Mouse (Mus musculus): ENCODE measurements around the gene Slc11a1. TPM values are rescaled to one million over a fixed set of nuclear protein-coding genes. Genes with fewer than 3 reads are reported as not detected.

Slc11a1 gene
- polyA plus RNA-seq, 1 experiment from 2014 or later = 3.4 TPM

DNA sequence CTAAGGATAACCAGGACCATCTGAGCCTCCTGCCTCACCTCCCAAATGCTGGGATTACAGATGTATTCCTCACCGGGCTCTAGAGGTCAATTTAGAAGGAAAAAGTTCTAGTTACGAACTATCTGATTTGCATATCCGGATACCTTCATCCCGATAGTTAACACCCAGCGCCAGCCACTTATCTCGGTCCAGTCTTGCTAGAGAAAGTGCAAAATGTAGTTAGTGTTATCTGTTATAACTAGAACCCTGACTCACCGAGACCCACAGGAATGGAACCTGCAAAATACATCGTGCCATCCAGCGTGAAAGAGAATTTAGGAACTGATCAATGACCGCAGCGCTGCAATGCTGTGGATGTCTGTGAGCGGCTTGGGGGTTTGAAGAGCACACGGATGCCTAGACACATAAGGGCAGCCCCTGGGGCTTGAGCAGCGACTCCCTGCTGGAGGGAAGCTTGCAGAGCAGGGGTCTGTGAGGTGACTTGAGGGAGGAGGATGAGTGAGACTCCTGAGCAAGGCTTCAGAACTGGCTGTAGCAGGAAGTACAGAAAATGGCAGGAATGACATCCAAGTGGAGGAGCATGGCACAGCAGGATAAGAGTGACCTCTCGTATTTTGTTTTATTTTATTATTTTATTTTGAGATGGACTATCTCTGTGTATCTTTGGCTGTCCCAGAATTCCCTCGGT lies 26.2 kb downstream of the Slc11a1 start:
- WGBS = 61% methylated on average over 16 of the region's 16 CpGs
- no peak overlapping the region for H3K9ac ChIP-seq

DNA sequence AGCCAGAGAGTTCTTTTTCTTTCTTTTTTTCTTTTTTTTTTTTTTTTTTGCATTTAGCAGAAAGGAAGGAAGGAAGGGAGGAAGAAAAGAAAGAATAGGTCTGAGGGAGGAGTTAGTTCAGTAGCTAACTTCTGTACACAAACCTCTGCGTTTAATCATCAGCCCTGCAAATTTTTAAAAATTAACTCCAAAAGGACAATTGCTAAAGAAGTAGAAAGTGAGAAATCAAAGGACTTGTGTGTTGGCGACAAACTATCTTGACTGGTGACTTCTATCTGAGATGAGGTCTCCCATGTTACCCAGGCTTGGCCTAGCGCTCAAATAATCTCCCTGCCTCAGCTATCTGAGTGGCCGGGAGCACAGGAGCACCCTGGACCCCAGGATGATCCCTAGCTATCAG lies 29.2 kb downstream of the Slc11a1 start:
- Histone ChIP-seq H3K36me3 (no peaks in the 10 kb centered on the region), H3K9ac (no peak overlapping the region), H3K4me1 (replicated peaks) (no peaks in the 10 kb centered on the region), H3K27ac (replicated peaks) (no peak overlapping the region), H3K9me3 (no peaks in the 10 kb centered on the region), H3K27me3 (no peaks in the 10 kb centered on the region), H3K4me2 (no peak overlapping the region), H3K4me3 (no peak overlapping the region)
- ATAC-seq (ENCODE audit: low FRiP score, low read depth) = no peak
- 93% methylated on average over 4 of the region's 4 CpGs for WGBS

More for the DNA sequence above, 26.2 kb downstream of the Slc11a1 start:
- peaks cover 18% of the 10 kb centered on the region; the same call in 1 of the 2 replicates for H3K4me1 ChIP-seq (replicated peaks)
- no peaks in the 10 kb centered on the region for H3K36me3 ChIP-seq
- no peak overlapping the region for H3K27ac ChIP-seq (replicated peaks)
- no peak overlapping the region for H3K4me3 ChIP-seq
- no peak overlapping the region for H3K4me2 ChIP-seq
- ATAC-seq (ENCODE audit: low FRiP score, low read depth) = no peak
- no peaks in the 10 kb centered on the region for H3K9me3 ChIP-seq
- no peaks in the 10 kb centered on the region for H3K27me3 ChIP-seq

DNA sequence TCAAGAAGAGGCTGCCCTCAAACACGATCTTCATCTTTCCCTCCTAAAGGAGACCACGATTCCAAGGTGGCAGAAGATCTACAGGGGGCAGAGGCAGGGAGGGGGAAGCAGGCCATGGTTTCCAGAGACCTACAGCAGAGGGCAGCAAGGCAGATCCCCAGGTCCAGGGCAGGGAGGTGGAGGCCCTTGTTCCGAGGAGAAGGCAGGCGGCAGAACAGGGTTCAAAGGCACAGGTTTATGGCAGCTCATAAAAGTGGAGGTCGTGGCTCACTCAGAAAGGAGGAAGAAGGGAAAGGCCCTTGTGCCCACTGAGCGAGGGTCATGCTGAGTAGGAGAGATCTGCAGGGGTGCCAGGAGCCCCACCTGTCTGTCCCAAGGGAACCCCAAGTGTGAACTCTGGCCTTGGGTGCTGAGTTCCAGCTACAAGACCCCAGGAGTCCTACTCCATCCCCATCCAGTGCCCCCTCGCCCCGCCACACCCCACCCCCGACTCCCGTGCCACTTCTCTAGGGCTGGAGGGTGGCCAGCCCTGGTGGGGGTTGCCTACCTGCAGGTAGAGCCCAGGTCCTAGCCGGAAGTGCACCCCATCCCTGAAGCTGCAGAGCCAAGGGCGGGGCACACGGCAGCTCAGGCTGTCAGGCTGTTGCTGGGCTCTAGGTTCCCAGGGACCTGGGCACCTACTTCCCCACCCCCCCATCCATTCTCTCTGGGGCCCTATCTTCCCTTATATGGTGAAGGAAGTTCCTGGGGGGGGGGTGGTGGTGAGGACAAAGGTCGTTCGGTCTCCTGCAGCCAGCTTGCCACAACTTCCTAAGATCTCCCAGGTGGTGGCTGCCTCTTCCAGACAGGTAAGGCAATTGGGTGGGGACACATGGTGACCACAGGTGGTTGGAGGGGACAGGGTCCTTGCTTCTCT lies 33.9 kb downstream of the Slc11a1 start, which contains the start of gene Vil1:
Vil1 (plus strand) TSS at position 788 of the 916 bp plus-strand sequence.
- no peaks in the 10 kb centered on the region for H3K27me3 ChIP-seq
- H3K9ac ChIP-seq = no peak within 1 kb of the TSS
- H3K36me3 ChIP-seq = no peaks in the 10 kb centered on the region
- ATAC-seq (ENCODE audit: low FRiP score, low read depth) = no peak
- WGBS = 60% methylated on average over 11 of the region's 15 CpGs
- no peaks in the 10 kb centered on the region for H3K4me1 ChIP-seq (replicated peaks)
- no peak within 1 kb of the TSS for H3K4me2 ChIP-seq
- no peaks in the 10 kb centered on the region for H3K9me3 ChIP-seq
- no peak within 1 kb of the TSS for H3K4me3 ChIP-seq
- no peak within 1 kb of the TSS for H3K27ac ChIP-seq (replicated peaks)

DNA sequence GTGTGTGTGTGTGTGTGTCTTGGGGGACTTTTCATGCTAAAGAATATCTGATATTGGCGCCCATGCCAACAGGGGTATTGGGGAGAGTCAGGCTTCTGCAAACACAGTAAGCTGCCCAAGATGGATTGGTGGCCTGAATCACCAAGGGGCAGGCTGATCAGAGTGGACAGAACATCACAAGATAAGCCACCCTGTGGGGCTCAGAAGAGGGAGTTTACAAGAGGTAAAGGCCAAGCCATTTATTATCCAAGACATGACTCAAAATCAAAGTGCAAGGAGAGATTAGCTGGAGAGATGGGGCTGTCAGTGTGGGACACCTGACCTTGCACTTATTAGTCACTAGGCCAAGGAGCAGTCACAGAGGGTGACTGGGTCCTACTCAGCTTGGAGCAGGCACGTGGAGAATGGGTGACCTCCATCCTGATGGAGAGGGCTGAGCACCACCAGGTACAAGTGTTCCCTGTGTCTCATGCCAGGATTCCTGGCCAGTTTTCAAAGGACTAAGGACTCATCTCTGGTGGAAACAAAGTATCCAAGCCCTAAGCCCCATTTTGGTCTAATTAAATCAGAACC lies 36.8 kb downstream of the Slc11a1 start:
- WGBS = 50% methylated on average over 2 of the region's 2 CpGs
- no peaks in the 10 kb centered on the region for H3K9me3 ChIP-seq
- no peak overlapping the region for H3K4me3 ChIP-seq
- no peak for ATAC-seq (ENCODE audit: low FRiP score, low read depth)
- H3K27ac ChIP-seq (replicated peaks) = no peak overlapping the region
- H3K36me3 ChIP-seq = no peaks in the 10 kb centered on the region
- H3K9ac ChIP-seq = no peak overlapping the region
- no peak overlapping the region for H3K4me2 ChIP-seq
- H3K4me1 ChIP-seq (replicated peaks) = no peaks in the 10 kb centered on the region
- H3K27me3 ChIP-seq = no peaks in the 10 kb centered on the region

DNA sequence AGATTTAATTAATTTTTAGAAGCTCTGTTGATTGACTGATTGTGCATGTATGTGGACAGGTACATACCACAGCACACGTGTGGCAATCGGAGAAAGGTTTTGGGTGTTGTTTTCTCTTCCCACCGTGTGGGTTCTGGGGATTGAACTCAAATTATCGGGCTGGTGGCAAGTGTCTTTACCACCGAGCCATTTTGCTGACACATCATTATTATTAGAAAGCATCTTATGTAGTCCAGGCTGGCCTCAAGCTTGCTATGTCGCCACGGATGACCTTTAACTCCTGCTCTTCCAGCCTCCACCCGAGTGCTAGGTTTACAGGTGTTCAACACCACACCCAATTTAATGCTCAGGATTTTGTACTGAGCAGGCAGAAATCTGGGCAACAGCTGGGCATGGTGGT lies 37.7 kb downstream of the Slc11a1 start:
- WGBS = 84% methylated on average over 8 of the region's 8 CpGs
- no peak overlapping the region for H3K9ac ChIP-seq
- no peak overlapping the region for H3K4me2 ChIP-seq

DNA sequence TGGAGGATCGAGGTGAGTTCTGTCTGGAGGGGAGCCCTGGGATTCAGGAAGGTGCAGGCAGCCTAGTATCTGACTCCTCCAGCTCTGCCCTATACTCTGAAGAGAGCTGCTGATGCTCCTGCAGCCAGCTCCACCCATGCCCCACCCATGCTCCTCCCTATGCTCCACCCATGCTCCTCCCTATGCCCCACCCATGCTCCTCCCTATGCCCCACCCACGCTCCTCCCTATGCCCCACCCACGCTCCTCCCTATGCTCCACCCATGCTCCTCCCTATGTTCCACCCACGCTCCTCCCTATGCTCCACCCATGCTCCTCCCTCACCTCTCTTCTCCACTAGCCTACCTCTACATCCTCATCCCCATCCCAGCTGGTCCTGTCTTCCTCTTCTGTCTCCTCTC lies 40.1 kb downstream of the Slc11a1 start:
- H3K4me3 ChIP-seq = no peak overlapping the region
- no peak for ATAC-seq (ENCODE audit: low FRiP score, low read depth)
- no peaks in the 10 kb centered on the region for H3K9me3 ChIP-seq
- H3K27me3 ChIP-seq = no peaks in the 10 kb centered on the region
- no peaks in the 10 kb centered on the region for H3K36me3 ChIP-seq
- no peak overlapping the region for H3K9ac ChIP-seq
- 50% methylated on average over 4 of the region's 4 CpGs for WGBS
- no peak overlapping the region for H3K27ac ChIP-seq (replicated peaks)
- H3K4me2 ChIP-seq = no peak overlapping the region
- no peaks in the 10 kb centered on the region for H3K4me1 ChIP-seq (replicated peaks)

More for the DNA sequence above, 37.7 kb downstream of the Slc11a1 start:
- H3K36me3 ChIP-seq = no peaks in the 10 kb centered on the region
- H3K4me3 ChIP-seq = no peak overlapping the region
- H3K4me1 ChIP-seq (replicated peaks) = no peaks in the 10 kb centered on the region
- ATAC-seq (ENCODE audit: low FRiP score, low read depth) = no peak
- H3K27ac ChIP-seq (replicated peaks) = no peak overlapping the region
- H3K27me3 ChIP-seq = no peaks in the 10 kb centered on the region
- H3K9me3 ChIP-seq = no peaks in the 10 kb centered on the region

DNA sequence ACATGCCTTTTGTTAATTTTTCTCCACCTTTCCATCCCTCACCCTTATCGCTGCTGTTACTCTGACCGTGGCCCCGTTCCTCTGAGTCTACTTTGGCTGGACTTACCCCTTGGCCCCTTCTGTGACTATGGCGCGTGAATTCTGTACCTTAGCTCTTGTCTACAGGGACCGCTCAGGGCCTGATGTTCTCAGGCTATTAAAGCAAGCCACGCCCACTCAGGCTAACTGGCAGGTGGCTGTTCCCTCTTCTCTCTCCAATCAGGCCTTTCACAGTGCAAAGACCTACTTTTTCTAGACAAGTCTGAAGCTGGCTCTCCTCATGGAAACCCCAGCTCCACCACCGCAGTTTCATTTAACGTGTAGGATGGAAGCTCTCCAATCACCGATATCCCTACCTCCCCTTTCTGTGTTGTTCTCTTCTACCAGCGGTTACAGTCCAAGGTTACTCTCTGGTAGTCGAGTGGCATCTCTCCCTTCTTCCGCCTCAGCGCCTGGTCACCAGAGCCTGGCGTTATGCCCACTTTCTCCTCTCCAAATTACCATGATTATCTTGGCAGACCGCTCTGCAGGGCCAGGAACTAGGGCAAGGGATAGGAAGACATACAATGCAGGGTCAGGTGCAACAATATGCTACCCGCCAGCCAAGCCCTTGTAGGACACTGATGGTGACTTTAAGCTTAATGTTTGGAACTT lies 43.9 kb downstream of the Slc11a1 start:
- no peak overlapping the region for H3K27ac ChIP-seq (replicated peaks)
- ATAC-seq (ENCODE audit: low FRiP score, low read depth) = no peak
- no peaks in the 10 kb centered on the region for H3K36me3 ChIP-seq
- H3K9me3 ChIP-seq = no peaks in the 10 kb centered on the region
- WGBS = 77% methylated on average over 17 of the region's 17 CpGs
- no peak overlapping the region for H3K4me2 ChIP-seq
- no peaks in the 10 kb centered on the region for H3K27me3 ChIP-seq
- H3K4me3 ChIP-seq = no peak overlapping the region
- no peaks in the 10 kb centered on the region for H3K4me1 ChIP-seq (replicated peaks)
- no peak overlapping the region for H3K9ac ChIP-seq

DNA sequence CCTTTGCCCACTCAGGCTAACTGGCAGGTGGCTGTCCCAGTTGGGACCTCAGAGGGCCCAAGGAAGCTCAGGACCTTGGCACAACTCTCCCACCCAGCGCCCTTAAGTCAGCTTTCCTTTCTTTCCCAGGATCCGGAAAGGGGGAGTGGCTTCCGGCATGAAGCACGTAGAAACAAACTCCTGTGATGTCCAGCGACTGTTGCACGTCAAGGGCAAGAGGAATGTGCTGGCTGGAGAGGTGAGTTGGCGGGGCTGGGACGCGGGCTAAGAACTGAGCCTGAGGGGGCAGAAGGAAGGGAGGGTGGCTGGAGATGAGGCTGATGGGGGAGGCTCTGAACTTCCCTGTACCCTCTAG lies 44.4 kb downstream of the Slc11a1 start:
- no peak overlapping the region for H3K27ac ChIP-seq (replicated peaks)
- WGBS = 73% methylated on average over 9 of the region's 9 CpGs
- no peaks in the 10 kb centered on the region for H3K9me3 ChIP-seq
- no peaks in the 10 kb centered on the region for H3K4me1 ChIP-seq (replicated peaks)
- H3K36me3 ChIP-seq = no peaks in the 10 kb centered on the region
- no peak overlapping the region for H3K4me2 ChIP-seq
- H3K9ac ChIP-seq = no peak overlapping the region
- no peak overlapping the region for H3K4me3 ChIP-seq
- no peak for ATAC-seq (ENCODE audit: low FRiP score, low read depth)
- no peaks in the 10 kb centered on the region for H3K27me3 ChIP-seq

DNA sequence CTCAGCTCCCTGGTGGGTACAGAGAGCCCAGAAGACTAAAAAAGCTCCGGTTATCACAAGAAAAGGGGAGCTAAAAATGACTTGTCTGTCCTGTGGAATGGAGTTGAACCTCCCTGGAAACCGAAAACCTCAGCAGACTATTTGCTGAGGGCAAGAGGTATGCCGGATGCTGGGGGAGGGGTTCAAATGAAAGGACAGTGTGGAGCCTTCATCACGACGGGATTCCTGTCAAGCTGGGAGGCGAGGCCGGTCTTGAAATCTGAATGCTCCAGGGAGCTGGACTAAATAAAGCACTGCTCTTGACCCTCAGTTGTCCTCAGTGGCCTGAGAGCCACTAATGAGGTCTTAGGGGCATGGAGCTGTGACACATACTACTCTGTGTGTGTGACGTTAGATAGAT lies 48.2 kb downstream of the Slc11a1 start:
- no peak for ATAC-seq (ENCODE audit: low FRiP score, low read depth)
- no peaks in the 10 kb centered on the region for H3K36me3 ChIP-seq
- H3K4me3 ChIP-seq = no peak overlapping the region
- H3K9ac ChIP-seq = no peak overlapping the region
- H3K4me1 ChIP-seq (replicated peaks) = no peaks in the 10 kb centered on the region
- H3K9me3 ChIP-seq = no peaks in the 10 kb centered on the region
- 32% methylated on average over 8 of the region's 8 CpGs for WGBS
- H3K27me3 ChIP-seq = no peaks in the 10 kb centered on the region
- no peak overlapping the region for H3K27ac ChIP-seq (replicated peaks)
- H3K4me2 ChIP-seq = no peak overlapping the region

DNA sequence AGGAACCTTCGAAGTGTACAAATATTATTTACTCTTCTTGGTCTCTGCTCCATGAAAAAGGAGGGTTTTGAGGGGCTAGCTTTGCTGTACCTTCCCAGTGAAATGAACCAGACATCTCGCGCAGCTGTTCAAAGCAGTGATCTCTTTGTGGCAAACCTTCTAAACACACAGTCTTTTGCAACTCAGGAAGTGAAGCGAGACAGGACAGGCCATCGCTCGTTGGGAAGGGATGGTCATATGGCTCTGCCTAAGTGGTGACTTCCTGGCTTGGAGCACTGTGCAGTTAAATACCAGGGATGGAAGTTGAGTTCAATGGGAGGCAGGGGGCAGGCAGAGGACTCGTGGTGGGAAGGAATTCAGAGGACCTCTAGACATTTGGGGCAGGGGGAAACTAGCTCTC lies 50.9 kb downstream of the Slc11a1 start:
- ATAC-seq (ENCODE audit: low FRiP score, low read depth) = no peak
- H3K27ac ChIP-seq (replicated peaks) = no peak overlapping the region
- H3K9me3 ChIP-seq = no peaks in the 10 kb centered on the region
- H3K4me3 ChIP-seq = no peak overlapping the region
- 80% methylated on average over 7 of the region's 7 CpGs for WGBS
- H3K27me3 ChIP-seq = no peaks in the 10 kb centered on the region
- H3K36me3 ChIP-seq = no peaks in the 10 kb centered on the region
- no peak overlapping the region for H3K4me2 ChIP-seq
- H3K4me1 ChIP-seq (replicated peaks) = no peaks in the 10 kb centered on the region
- H3K9ac ChIP-seq = no peak overlapping the region

DNA sequence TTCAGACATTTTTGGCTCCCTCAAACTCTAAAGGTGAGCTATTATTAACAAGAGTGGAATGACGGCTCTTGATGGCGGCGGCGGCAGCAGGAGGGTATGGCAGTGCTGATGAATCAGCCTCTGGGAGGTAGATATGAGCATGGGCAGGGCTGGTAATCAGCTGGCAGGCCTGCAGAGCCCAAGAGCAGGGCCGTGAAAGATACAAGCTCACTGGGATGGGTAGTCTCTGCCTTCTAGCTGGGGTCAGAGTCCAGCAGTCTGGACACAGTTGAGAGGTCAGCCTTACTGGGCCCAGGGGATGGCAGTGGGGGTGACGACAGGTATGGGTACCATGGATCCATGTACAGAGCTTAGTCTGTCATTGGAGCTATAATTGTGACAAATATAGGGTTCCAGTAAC lies 58.2 kb downstream of the Slc11a1 start:
- H3K27ac ChIP-seq (replicated peaks) = no peak overlapping the region
- no peaks in the 10 kb centered on the region for H3K27me3 ChIP-seq
- H3K4me2 ChIP-seq = no peak overlapping the region
- H3K36me3 ChIP-seq = peaks cover 13% of the 10 kb centered on the region; the same call in 1 of the 2 replicates
- H3K4me3 ChIP-seq = no peak overlapping the region
- no peak for ATAC-seq (ENCODE audit: low FRiP score, low read depth)
- no peaks in the 10 kb centered on the region for H3K9me3 ChIP-seq
- H3K4me1 ChIP-seq (replicated peaks) = no peaks in the 10 kb centered on the region
- H3K9ac ChIP-seq = no peak overlapping the region
- WGBS = 88% methylated on average over 6 of the region's 6 CpGs

DNA sequence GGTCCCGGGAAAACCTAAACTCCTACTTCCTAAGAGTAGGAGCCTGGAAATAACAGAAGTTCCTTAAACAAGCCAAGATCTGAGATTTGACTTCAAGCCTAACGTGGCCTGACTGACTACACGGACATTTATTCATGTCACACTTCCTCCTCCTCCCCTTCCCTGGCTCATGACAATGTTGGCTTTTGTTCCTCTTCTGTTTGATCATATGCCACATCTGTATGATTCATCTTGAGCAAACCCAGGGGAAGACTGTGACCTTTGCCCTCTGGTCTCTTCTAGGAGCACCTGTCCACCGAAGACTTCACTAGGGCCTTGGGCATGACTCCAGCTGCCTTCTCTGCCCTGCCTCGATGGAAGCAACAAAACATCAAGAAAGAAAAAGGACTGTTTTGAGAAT lies 59.6 kb downstream of the Slc11a1 start:
- Histone ChIP-seq H3K36me3 (peaks cover 25% of the 10 kb centered on the region), H3K27me3 (no peaks in the 10 kb centered on the region), H3K27ac (replicated peaks) (no peak overlapping the region), H3K9ac (no peak overlapping the region), H3K4me2 (no peak overlapping the region), H3K9me3 (no peaks in the 10 kb centered on the region), H3K4me3 (no peak overlapping the region), H3K4me1 (replicated peaks) (no peaks in the 10 kb centered on the region)
- WGBS = 72% methylated on average over 5 of the region's 5 CpGs
- ATAC-seq (ENCODE audit: low FRiP score, low read depth) = no peak

All from hindbrain, embryonic 15.5 days (tissue).